Mouse (Mus musculus): ENCODE measurements around the gene Scgb1a1. TPM values are rescaled to one million over a fixed set of nuclear protein-coding genes. Genes with fewer than 3 reads are reported as not detected.

The Scgb1a1 gene
- total RNA-seq, 2 experiments from 2014 or later, result not detected

DNA sequence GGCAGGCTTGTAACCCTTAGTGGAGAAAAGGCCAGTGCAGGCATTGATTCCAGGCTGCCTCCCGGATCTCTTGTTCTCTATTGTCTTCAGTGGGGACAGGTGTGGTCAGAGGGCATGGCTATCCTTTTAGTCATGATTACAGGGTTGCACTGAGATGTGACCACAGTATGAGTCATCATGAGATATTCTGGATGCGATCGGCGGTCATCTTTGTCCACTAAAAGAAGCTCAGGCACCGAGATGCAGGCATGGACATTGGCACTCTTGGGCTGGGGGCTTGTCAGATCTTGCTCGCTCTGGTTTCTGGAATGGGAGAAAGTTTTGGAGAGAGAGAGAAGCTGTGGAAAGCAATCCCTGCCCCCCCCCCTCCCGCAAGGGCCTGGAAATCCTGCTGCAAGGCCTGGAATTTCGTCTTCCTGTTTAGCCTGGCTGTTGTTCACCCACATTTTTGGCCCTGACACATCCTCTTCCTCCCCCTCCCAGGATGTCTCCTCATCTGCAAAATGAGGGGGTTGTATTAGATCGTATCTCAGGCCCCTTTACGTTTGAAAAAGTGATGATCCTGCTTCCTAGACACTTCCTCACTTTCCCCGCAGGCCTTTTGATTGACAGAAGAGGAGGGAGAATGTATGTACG is 13.9 kb downstream of the Scgb1a1 start:
- DNase-seq (ENCODE audit: extremely low spot score in 1 of 2, low spot score in 2 of 2), result no peak
- intact Hi-C loops (cut with DNase I), result no loop called here

DNA sequence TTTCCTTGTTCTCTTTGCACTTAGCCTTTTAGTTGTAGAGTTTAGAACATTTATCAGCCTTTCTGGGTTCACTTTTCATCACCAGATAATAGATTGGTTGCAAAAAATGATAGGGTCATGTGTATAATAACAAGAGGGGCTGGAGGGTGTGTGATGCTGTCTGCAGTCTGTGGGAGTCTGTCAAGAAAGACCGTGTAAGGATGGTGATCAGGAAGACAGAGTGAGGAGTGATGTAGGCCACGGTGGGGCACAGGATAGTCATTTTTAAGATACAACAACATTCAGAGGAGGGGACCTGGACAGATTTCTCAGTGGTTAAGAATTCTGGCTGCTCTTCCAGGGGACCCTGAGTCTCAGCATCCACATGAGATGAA is 15.6 kb downstream of the Scgb1a1 start:
- intact Hi-C loops (cut with DNase I), result no loop called here
- no peak for DNase-seq (ENCODE audit: extremely low spot score in 1 of 2, low spot score in 2 of 2)

GRCm38 (mm10) chr19:9071456-9072156 is 16.2 kb downstream of the Scgb1a1 start:
- intact Hi-C loops (cut with DNase I), result no loop called here
- peak in 1 of 2 experiments; percentile 84 for DNase-seq (ENCODE audit: extremely low spot score in 1 of 2, low spot score in 2 of 2)

DNA sequence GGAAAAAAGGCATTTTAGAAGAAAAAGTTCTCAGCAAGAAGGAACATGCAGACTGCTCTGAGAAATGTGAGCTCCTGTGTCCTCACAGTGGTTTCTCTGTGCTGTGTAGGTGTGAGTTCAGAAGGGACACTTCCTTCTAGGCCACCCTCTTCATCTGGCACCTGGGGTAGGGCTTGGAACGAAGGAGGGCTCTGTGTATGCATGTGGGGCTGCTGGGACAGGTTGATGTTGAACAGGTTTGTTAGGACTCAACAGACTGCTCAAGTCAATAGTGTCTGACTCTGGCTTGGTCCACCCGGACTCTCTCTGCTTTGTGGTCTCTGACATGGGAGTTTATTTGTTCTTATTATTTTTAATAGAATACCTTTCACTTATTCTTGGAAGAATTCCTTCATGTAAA is 17.4 kb downstream of the Scgb1a1 start:
- intact Hi-C loops (cut with DNase I), result no loop called here
- DNase-seq (ENCODE audit: extremely low spot score in 1 of 2, low spot score in 2 of 2), result no peak

DNA sequence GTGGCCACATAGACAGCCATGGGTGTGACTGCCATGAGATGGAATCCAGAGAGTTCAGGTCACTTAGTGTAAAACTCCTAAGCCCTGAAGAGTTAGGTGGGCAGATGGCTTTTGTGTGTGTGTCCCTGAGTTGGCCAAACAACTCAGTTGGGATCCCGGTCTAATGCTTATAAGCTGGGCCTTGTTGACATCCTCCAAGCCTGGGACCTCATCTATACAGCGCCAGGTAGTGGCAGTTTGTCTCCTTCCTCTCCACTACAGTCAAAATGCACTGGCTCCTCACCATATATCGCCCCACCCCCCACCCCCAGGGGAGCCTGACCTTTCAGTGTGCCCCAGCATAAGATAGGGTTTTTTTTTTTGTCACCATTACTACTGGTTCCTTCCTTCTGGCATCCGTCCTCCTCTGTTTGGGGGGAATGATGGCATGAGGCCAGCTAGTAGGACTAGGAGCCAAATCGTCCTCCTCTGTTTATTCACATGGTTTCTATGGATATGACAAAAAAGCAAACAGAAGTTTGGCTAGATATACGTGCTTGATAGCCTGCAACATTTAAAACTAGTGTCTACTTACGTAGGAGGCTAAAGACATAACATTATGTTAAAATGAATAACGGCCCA is 18.0 kb downstream of the Scgb1a1 start:
- intact Hi-C loops (cut with DNase I), result no loop called here
- peak; percentile 62 to 64 for DNase-seq (ENCODE audit: extremely low spot score in 1 of 2, low spot score in 2 of 2)

DNA sequence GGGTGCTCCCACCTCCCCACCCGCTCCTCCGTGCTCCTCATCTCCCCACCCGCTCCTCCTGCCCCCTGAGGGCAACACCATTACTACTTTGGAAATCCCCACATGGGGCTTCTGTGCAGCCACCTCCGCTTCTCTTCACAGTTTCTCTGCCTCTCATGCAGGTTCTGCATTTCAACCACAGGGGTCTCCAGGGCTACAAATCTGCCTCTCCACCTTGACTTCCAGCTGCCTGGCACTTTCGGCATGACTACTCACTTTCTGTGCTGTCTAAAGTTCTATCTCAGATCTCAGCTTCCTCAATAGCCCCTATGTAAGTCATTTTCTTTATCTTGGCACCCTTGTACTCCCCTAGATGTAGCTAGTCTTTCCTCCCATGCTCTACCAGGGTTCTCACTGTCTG is 20.5 kb downstream of the Scgb1a1 start:
- intact Hi-C loops (cut with DNase I), result no loop called here
- no peak for DNase-seq (ENCODE audit: extremely low spot score in 1 of 2, low spot score in 2 of 2)

DNA sequence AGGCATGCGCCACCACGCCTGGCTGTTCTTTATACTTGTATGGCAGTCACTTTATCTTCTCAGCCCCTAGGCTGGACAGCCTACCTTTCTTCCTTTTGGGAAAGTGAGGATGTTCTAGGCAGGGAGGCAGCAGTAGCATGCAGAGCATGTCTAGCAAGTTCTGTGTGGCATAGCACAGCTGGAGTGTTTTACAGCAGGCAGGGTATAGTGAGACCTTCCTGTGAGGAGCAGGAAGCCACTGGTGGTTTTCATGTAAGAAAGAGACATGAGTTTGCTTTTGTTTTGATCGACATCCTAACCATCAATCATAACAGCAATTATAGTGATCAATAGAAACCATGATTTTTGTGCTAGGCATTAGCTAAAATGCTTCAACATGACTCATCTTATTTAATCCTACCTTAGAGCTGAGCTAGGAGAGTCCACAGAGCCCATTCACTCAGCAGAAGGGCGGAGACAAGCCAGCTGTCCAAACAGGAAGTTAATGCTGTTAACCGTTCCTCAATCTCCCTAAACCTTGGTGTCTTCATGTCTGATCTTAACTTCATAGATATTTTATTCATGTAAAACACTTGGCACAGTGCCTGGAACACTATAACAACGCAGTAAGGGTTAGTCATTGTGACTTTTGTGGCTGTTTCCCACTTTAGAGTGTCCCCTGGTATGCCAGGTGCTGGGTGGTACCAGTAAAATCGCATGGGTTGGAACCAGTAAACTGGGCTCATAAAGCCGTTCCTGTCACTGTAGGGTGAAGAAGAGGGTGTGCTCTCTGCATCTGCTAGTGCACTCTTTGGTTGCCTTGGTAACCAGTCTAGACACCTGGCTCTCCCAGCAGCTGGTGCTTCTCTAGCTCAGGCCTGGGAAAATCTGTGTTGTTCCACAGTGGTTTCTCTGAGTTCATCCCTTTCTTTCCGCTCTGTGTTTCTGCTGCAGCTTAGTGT is 21.9 kb downstream of the Scgb1a1 start:
- DNase-seq (ENCODE audit: extremely low spot score in 1 of 2, low spot score in 2 of 2), result peak in 1 of 2 experiments; percentile 34
- intact Hi-C loops (cut with DNase I), result no loop called here

DNA sequence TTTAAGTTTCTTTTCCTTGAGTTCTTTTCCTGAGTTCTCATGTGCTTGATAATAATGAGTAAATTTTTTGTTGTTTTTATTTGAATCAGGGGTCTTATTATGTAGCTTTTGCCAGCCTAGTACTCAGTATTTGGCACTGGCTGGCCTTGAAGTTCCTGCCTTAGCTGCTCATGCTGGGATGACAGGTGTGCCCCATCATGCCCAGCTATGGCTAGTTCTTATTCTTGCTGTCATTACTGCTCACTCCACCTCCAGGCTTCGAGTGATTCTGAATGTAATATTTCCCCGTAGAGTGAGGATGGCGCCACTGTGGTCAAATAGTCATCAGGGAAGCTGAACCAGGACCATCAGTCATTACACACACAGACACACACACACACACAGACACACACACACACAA is 23.9 kb downstream of the Scgb1a1 start:
- intact Hi-C loops (cut with DNase I), result no loop called here
- no peak for DNase-seq (ENCODE audit: extremely low spot score in 1 of 2, low spot score in 2 of 2)

GRCm38 (mm10) chr19:9062822-9063221 is 24.9 kb downstream of the Scgb1a1 start:
- DNase-seq (ENCODE audit: extremely low spot score in 1 of 2, low spot score in 2 of 2), result no peak
- intact Hi-C loops (cut with DNase I), result no loop called here

- intact Hi-C loops (cut with DNase I), result no loop called here
- no peak for DNase-seq (ENCODE audit: extremely low spot score in 1 of 2, low spot score in 2 of 2)
Measured at GRCm38 (mm10) chr19:9061221-9061893, 26.4 kb downstream of the Scgb1a1 start.

GRCm38 (mm10) chr19:9060103-9060502 is 27.7 kb downstream of the Scgb1a1 start:
- DNase-seq (ENCODE audit: extremely low spot score in 1 of 2, low spot score in 2 of 2), result no peak
- intact Hi-C loops (cut with DNase I), result no loop called here

GRCm38 (mm10) chr19:9059391-9059790 is 28.4 kb downstream of the Scgb1a1 start:
- intact Hi-C loops (cut with DNase I), result no loop called here

DNA sequence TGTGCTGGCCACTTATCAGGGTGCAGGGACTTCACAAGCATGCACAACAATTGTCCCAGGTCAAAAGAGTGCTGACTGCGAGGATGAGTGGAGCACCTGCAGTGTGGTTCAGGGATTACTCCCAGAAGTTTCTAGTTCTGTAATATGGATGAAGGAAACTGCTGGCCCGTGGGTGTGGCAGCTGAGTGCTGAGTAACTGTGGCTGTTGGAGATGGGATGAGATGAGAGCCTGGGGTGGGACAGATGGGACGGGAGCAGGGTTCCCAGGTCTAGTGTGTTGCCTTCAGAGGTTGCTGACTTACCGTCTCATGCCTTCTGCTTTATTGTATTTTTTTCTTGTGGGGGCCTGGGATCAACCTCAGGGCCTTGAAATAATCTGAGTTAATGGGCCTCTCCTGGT is 28.8 kb downstream of the Scgb1a1 start:
- DNase-seq (ENCODE audit: extremely low spot score in 1 of 2, low spot score in 2 of 2), result no peak
- intact Hi-C loops (cut with DNase I), result no loop called here

More at GRCm38 (mm10) chr19:9059391-9059790, 28.4 kb downstream of the Scgb1a1 start:
- no peak for DNase-seq (ENCODE audit: extremely low spot score in 1 of 2, low spot score in 2 of 2)

GRCm38 (mm10) chr19:9058331-9058884 is 29.4 kb downstream of the Scgb1a1 start:
- intact Hi-C loops (cut with DNase I), result no loop called here
- DNase-seq (ENCODE audit: extremely low spot score in 1 of 2, low spot score in 2 of 2), result no peak

- no peak for DNase-seq (ENCODE audit: extremely low spot score in 1 of 2, low spot score in 2 of 2)
- intact Hi-C loops (cut with DNase I), result no loop called here
Measured at GRCm38 (mm10) chr19:9057679-9058078, 30.1 kb downstream of the Scgb1a1 start.

- intact Hi-C loops (cut with DNase I), result no loop called here
- DNase-seq (ENCODE audit: extremely low spot score in 1 of 2, low spot score in 2 of 2), result no peak
Measured at GRCm38 (mm10) chr19:9055703-9056355, 31.9 kb downstream of the Scgb1a1 start.

DNA sequence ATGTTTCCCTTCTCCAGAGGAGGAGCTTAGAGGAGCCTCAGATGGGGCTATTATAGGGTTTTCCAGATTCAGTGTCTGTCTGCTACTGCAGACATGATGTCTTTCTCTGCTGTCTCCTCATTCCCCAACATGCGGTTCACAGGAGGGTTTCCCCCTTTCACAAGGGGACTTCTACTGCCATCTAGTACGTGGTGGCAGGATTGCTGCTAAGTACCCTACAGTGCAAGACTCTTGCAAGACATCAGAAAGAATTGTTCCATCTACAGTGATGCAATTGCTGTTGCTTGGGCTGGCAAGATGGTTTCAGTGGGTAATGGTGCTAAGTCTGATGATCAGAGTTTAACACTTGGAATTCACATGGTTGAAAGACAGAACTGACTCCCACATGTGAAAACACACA is 32.6 kb downstream of the Scgb1a1 start:
- DNase-seq (ENCODE audit: extremely low spot score in 1 of 2, low spot score in 2 of 2), result peak in 1 of 2 experiments; percentile 37

More for the DNA sequence above, 32.6 kb downstream of the Scgb1a1 start:
- intact Hi-C loops (cut with DNase I), result no loop called here

Measured in left cerebral cortex, postnatal 10 days (tissue).